Mouse (Mus musculus): ENCODE results near the gene Pip4k2a.
"Not testable (repeated sequence)": the region's sequence is repeated elsewhere in the genome, so short reads cannot be mapped to it uniquely, and the experiment has no call there.

The Pip4k2a gene

DNA sequence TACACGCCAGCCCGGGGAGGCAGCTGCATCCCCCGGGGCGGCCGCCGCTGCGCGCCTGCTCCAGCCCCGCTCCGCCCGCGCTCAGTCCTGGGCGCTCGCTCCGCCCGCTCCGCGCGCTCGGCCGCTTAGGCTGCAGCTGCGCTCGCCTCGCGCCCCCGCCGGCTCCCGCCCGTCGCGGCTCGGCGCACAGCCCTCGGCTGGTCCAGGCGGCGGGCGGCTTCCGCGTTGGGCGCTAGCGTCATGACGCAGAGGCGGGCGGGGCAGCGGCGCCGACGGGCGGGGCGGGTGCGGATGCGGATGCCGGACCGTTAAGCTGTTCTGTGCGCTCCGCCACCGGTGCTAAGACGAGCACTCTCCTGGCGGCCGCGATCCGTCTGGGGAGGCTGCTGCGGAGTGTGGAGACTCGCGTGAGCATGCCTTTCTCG lies at the start of gene Pip4k2a, which contains the start of gene 4930426L09Rik:
Gene Pip4k2a, minus strand, starts transcription at position 73 of the 425 bp plus-strand sequence.
Gene 4930426L09Rik, plus strand, starts transcription at position 290 of the 425 bp plus-strand sequence.
- DNase-seq (ENCODE audit: low spot score), result peak; percentile 95

DNA sequence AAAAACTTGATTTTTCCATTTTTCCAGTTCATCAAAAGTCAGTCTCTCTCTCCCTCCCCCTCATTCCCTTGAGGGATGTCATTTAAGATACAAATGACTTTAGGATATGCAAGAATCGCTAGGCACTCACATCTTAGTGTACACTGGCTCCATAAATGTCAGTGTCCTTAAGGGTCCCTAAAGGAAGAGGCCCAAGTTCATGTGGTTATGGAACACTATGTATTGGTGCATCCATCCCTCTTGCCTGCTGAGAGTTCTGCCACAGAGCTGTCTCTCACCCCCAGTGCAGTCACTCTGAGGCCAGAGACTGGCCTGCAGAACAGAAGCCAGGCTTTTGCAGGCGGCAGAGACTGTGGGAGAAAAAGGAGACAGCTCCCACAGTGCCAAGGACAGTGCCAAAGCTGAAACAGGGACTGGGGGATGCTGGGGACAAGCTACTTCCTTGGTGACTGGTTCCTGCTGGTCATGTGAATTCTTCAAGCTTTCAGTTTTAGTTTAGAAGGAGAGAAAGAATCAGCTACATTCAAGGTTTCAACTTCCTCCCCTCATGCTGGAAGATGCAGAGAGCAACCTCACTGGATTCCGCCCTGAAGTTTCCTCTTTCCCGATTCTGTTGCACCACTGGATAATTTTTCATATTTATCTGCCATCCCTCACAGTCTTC lies 40.1 kb upstream of the Pip4k2a start:
- no peak for DNase-seq (ENCODE audit: low spot score)

DNA sequence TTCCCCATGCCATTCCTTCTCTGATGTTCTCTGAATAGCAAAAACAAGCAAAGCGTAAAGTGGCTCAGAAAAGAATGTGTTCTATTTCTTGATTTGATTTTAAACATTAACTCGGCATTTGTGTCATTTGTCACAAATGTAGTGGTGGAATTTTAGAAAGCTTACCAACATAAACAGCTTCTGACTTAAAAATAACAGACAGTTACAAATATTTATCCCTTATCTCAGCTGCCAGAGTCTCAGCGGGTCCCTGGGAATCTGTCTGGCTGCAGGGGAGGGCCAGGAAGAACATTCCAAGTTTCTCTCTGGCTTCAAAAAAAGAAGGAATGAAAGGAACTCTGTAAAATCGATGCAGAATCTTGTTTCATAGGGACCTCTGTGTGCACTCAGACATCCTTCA lies 39.5 kb upstream of the Pip4k2a start:
- DNase-seq (ENCODE audit: low spot score), result no peak

DNA sequence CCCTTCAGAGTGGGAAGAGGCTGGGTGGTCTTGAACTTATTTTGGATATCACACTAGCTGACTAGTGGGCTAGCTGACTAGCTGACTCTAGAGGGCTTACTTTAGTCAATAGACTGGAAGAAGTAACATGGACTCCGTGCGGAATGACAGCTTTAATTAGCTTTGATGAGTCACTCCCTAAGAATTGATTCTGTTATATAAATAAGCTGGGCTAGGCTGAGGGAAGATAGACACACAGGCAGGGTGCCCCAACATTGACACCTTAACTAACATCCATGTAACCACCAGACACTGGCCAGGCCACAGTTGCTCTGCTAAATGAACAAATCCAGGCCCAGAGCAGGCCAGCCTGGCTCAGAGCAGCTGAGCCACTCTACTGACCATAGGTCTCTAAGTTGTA lies 26.9 kb upstream of the Pip4k2a start:
- no peak for DNase-seq (ENCODE audit: low spot score)

DNA sequence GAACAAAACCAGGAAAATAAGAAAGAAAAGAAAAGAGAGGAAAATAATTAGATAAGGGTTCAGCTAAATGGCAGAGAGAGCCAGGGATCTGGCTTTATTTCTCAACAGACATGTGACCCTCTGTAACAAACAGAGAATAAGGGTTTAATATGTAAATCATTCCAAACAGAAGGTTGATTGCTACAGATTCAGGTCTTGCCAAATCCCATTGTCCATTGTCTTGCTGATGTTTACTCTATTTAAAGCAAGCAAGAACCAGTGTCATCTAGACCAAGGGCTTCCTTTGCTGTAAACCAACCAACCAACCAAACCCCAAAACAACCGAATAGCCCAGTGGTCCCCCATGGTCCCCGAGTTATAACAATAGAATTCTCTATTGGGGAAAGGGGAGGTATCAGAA lies 20.1 kb upstream of the Pip4k2a start:
- no peak for DNase-seq (ENCODE audit: low spot score)

DNA sequence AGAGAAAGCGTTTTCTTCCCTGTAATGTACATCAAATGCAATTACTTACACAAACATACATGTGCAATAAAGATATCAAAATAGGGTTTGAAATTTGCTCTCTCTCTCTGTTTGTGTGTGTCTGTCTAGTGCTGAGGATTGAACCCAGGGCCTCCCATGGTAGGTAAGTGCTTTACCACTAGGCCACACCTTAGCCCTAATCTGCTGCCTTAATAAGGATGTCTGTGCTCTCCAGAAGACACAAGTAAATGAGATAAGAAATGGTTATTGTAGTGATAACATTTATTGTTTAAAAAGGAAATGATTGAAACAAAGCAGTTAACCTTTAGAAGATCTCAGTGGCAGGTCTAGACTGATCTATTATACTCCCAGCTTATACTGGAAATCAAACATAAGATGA lies 18.9 kb upstream of the Pip4k2a start:
- no peak for DNase-seq (ENCODE audit: low spot score)

DNA sequence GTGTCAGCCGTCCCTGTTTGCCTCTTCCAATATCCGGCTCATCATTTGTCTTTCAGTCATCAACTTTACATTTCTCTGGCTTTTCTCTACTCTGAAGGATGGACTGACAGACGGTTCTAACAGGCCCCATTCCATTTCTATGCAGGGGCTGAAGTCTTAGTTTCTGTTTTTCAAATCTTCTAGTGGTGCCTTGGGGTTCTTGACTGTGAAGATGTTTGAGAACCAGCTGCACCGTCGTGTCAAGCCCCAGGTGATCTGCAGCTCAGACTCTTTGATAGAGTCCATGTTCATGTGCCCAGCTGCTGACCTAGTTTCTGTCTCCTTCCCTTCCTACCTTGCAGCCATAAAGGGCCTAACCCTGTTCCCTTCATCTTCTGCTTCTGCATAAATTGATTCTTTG lies 18.4 kb upstream of the Pip4k2a start:
- DNase-seq (ENCODE audit: low spot score), result no peak

- no peak for DNase-seq (ENCODE audit: low spot score)
Measured at GRCm38 (mm10) chr2:19011443-19011842, 13.5 kb upstream of the Pip4k2a start.

GRCm38 (mm10) chr2:19010541-19010940 lies 12.6 kb upstream of the Pip4k2a start:
- DNase-seq (ENCODE audit: low spot score), result not testable (repeated sequence)

- DNase-seq (ENCODE audit: low spot score), result no peak
Measured at GRCm38 (mm10) chr2:19007580-19007979, 9.7 kb upstream of the Pip4k2a start.

DNA sequence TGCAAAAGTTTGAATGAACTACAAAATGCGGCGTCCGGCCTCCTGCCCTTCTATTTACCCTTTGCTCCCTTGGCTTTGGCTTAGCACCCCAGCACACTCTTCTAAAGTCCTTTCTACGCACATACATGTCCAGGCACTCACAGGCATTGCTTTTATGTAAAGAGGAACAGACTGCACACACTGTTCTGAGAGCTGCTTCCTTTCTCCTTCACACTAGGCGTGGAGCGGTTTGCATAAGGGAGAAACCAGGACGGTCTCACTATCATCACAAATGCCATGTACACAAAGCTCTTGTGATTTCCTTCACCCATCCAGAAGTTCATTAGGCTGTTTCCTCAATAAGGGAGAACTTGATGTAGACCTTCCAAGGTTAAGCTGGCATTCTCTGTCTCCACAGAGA lies 8.2 kb upstream of the Pip4k2a start:
- DNase-seq (ENCODE audit: low spot score), result no peak

GRCm38 (mm10) chr2:19004801-19005200 lies 6.9 kb upstream of the Pip4k2a start:
- DNase-seq (ENCODE audit: low spot score), result no peak

GRCm38 (mm10) chr2:18999395-18999794 lies 1.5 kb upstream of the Pip4k2a start:
- no peak for DNase-seq (ENCODE audit: low spot score)

DNA sequence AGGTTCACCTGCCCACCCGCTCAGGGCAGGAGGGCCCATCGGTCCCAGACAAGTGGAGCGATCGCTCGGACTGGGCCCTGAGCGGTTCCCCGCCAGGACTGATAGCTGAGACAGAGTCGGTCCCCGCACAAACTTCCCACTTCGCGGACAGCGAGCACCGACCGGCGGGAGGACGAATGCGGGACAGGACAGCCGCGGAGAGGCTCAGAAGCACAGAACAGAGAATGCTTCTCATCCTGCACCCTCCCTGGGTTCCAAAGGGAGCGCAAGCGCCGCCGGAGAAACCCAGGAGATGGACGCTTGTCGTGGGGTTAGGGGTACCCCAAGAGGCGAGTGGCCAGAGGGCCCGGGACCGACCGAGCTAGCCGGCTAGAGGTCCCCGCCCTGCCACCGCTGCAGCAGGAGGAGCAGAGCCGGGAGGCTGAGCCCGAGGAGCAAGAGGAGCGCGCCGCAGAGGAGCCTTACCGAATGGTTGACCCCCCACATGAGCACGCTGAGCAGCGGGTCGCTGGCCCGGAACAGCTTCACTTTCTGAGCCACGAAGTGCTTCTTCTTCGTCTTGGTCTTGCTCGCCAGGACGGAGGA lies 447 bp downstream of the Pip4k2a start:
- no peak for DNase-seq (ENCODE audit: low spot score)

- DNase-seq (ENCODE audit: low spot score), result peak; percentile 34
Measured at GRCm38 (mm10) chr2:18996451-18997211, 1.3 kb downstream of the Pip4k2a start.

DNA sequence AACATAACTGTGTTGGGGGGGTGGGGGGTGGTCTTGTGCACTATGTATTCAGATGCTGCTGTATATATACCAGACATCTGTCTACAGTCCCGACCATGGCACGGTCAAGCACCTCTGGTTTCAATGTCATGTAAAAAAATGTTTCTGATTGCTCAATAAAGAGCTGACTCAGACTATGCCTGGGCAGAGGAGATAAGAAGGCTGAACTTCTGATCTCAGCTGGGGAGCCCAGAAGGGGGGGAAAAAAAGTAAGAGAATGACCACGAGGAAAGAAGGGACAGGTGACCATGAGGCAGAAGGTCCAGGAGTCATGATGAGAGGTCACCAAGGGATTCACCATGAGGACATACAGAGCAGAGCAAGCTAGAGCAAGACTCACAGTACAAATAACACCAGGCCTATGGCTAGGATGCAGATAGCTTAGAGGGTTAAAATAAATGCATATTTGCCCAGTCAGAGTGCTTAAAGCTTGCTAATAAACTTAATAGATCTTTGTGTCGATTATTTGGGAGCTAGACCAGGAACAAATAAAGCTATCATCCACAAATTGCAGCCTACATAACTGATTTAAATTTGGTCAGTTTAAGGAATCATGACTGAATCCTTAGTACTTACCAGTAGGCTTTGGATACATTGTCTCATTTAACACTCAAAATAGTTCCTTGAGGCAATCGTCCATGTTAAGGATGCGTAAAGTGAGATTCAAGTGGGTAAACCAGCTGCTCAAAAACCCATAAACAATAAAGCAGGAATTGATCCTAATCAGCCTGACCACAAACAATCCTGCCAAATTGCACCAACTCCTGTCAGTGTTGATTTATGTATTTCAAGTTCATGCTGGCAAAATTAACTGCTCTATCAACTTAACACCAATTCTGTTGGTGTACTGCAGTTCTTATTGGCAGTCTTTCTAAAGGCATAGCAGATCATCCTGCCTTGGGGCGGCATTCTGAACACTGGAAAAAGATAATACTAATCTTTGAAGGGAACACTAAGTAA lies 5.1 kb downstream of the Pip4k2a start:
- no peak for DNase-seq (ENCODE audit: low spot score)

DNA sequence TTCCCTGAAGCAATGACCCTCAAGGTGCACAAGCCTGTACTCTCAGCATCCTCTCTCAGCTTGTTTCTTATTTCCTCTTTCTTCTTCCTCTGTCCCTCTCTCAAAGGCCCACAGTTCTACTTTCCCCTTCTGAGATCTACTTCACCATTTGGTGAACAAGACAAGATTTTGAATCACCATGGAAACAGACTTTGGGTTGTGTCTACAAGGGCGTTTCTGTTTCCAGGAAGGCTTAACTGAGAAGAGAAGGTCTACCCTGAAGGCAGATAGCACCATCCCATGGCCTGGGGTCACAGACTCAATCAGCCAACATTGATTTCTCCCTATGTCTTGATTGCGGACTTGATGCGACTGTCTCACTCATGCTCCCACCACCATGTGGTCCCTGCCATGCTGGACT lies 9.0 kb downstream of the Pip4k2a start:
- peak; percentile 63 for DNase-seq (ENCODE audit: low spot score)

DNA sequence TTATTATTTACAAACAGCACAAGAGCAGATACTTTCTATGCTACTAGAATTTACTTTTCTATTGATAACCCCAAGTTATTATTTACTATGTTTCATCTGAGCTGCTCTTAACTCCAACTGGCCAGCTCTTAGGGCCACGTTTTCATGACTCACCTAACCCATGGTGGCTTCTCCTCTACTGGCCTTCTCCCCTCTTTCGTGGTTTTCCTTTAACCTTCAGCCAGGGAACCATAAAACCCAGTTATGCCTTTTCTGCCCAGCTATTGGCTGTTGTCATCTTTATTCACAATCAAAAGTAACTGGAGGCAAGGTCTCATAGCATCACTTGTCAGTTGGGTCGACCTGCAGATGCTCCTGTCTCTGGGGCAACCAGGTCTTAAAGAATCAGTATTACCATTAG lies 12.4 kb downstream of the Pip4k2a start:
- no peak for DNase-seq (ENCODE audit: low spot score)

DNA sequence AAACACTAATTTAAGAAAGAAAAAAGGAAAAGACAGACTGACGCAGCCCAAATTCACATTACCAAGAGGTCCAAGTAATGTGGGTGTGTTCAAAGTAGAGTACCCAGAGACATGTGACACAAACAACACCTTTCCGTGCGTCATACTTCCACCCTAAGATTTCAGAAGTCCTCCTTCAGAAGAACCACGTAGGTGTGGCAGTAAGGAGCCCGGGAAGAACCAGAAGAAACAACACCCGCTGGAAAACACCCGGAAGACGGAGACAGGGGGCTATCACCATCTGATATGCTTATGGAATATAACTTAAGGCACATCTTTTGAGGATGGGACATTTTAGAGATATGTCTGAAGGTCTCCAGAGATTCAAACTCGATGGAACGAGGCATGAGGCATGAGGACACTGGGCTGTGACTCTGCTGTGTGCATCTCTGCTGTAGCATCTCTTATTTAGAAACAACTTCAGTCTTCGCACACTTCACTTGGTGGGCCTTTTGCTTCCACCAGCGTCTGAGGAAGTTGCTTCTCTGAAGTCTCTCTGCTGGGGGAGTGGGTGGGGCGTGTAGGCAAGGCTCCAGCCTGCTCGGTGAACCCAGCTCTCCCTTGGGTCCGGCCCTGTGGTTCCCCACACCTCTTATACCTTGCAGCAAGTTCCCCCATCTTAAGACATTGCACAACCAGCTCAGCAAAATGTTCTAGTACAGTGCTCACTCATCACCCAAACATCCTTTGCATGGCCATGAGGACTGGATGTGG lies 13.7 kb downstream of the Pip4k2a start:
- peak; percentile 84 for DNase-seq (ENCODE audit: low spot score)

DNA sequence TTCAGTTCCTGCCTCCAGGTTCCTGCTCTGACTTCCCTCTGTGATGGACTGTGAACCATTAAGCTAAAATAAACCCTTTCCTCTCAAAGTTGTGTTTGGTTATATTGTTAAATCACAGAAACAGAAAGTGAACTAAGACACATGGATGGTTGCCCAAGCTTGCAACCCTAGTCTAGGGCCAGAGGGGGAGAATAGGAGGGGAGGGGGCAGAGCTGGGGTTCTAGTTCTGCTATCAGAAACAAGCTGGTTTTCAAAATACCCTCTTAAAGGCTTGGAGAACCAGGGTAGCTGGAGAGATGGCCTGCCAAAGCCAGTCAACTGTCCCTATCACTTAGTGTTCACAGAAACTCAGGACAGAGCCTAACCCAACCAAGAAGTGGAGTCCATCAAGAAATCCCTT lies 14.4 kb downstream of the Pip4k2a start:
- DNase-seq (ENCODE audit: low spot score), result no peak

- DNase-seq (ENCODE audit: low spot score), result peak; percentile 73
Measured at GRCm38 (mm10) chr2:18982581-18982980, 15.3 kb downstream of the Pip4k2a start.
